Mouse (Mus musculus): ENCODE measurements around the gene Capn3. TPM values are rescaled to one million over a fixed set of nuclear protein-coding genes. Genes with fewer than 3 reads are reported as not detected.

The Capn3 gene
- total and polyA plus RNA-seq, 3 experiments = 0.09 to 0.45 (median 0.12) TPM

DNA sequence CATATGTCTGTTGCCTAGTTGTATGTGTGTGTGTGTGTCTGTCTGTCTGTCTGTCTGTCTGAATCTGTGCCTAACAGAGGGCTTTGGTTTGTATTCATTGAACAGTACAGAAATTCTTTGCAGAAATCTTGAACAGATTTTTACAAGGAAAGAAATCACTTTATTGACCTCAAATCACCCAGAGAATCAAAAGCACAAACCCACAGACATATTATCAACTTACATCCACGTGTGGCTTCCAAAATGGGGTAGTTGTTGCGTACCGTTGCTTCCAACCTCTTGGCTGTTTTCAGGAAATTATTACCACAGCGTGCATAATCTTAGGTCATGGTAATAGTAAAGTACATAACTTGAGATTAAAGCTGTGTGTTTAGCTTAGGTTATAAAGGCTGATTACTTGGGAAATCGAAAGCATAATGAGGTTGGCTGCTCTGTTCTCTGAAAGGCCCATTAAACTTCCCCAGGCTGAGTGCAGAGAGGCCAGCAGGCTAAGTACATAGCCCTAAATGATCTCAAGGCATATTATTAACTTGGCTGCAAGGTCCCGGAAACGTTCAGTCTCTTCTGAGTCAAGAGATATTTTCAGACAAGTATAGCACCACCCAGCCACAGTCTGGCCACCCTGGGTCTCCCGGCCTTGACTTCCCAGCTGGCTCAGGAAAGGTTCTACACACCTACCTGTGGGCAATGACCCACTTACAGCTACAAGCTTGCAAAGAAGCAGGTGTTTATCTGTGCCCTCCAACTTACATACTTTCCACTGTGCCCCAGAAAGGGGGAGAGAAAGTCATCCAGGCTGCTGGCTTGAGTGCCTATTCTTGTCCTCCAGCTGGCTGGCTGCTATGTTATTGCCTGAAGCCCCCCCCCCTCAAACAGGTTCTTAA, 26.9 kb downstream of the Capn3 start:
- DNase-seq = no peak

DNA sequence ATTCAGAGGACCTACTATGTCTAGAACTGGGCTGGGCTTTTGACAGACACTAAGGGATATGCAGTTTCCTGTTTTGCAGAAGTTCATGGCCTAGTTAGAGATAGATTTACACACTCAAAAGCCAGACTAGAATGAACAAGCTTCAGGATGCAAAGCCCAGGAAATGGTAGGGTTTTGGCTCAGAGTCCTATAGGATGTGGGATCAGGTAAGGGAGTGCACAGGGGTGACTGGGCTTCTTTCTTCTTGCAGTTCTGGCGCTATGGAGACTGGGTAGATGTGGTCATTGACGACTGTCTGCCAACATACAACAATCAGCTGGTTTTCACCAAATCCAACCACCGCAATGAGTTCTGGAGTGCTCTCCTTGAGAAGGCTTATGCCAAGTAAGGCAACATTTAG, 28.4 kb downstream of the Capn3 start:
- no peak for DNase-seq

DNA sequence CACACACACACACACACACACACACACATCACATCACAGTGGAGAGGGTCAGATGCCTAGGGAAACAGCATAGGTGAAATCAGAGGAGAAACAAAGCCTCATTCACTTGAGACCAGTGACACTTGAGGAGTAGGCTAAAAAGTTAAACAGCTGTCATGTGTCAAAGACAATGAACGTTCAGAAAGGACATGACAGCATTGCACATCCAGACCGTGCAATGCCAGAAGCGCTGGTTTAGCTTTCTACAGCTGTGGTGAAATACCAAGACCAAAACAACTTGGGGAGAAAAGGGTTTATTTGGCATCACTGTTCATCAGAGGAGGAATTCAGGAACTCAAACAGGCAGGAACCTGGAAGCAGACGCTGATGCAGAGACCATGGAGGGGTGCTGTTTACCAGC, 37.4 kb downstream of the Capn3 start:
- no peak for DNase-seq

DNA sequence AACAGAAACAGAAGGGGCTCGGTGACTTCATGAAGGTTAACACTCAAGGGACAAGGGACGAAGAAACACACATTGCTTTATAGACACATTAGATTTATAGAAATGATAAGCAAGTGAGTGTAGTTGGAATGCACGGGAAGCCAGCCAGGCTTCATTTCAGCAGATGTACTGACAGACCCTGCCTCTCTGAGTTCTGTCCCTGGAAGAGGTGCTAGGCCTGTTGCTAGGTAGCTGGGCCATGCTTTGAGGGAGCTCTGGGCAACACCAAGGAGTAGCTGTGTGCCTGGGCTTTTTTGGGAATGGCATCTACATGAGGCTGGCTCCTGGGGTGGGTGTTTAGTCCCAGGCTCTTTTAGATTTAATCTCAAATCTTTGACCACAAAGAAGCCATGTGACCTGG, 40.7 kb downstream of the Capn3 start:
- no peak for DNase-seq

DNA sequence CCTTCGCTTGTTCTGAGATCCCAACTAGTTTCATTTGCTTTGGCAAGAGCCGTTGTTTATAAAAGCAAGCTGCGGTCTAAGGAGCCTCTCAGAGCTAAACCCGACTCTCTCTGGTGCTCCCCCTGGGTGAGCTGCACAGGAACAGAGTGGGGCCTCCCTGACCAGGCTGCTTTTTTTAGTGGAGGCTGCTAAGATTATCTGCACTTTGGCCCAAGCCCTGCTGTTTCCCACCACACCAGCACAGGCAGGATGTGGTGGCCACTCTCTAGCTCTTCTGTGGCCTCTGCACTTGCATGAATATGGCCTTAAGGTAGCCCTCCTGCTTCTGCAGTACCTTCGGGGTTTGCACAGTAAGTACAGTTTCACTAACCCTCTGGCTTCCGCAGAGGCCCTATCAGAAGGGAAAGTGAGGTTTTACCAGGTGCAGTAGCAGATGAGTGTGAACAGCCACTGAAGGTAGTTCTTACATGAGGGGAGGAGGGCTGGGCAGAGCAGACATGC, 44.2 kb downstream of the Capn3 start:
- DNase-seq = no peak

DNA sequence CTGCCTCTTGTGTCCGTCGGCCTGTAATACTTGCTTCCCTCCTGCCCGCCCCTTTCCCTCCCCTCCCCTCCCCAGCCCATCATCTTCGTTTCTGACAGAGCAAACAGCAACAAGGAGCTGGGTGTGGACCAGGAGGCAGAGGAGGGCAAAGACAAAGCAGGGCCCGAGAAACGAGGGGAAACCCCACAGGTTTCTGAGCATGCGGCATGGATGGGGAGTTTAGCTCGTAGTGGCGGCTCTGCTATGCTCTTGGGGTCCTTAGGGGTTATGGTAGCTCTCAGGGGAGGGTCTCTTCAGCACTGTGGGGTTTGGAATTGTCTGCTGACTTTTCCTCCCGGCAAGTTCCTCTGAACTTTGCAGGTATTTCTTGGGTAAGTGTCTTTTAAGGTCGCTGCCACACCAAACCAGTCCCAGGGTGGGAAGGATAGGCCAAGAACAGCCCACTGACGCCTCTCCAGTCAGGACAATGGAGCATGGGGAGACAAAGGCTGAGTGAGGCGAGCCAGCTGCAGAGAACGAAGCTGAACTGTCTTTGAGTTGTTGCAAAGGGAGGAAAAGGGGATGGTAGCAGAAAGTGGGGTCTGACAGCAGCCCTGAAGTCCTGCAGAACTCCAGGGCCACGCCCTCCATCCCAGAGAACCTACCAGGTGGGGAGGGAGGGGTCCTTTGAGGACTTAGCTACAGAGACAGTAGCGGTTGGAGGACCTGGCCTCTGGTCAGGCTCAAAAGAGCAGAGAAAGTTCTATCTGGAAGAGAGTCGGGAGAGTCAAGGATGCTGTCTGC, 45.5 kb downstream of the Capn3 start:
- DNase-seq = no peak

DNA sequence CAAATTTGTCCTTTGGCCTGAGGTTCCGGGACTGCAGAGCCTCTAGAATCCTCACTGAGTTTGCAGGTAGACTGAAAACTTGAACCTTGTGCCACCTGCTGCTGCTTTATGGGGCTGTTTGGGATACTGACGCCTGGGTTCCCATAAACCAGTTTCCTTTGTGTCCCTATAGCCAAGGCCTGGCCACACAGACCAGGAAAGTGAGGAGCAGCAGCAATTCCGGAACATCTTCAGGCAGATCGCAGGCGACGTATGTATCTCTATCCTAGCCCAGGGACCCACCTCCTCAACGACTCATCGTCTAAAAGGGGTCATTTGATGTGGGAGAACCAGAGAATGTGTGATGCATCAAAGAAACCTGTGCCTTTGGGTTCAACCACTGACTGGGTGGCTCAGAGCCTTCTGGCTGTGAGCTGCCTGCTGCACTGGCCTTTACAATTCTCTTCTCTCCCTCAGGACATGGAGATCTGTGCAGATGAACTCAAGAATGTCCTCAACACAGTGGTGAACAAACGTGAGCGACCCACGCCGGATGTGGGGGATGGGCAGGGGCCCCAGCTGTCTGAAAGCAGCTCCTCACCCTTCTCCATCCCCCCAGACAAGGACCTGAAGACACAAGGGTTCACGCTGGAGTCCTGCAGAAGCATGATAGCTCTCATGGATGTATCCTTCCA, 46.2 kb downstream of the Capn3 start:
- no peak for DNase-seq

DNA sequence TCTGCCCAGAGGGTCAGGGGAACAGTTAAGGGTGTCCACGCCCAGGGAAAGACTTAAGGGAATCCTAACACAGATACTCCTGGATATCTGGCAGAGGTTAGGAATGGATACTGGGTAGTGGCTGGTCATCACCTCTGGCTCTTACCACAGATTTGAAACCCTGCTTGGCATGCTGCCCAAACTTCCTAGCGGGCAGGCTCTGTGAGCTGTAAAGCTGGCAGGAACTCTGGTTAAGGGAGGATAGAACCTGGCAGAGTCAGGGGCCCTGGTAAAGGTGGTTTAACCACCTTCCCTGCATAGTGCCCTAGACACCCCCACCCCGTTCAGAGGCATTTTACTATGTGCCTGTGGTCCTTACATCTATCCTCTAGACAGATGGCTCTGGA, 46.8 kb downstream of the Capn3 start:
- DNase-seq = peak; percentile 41

DNA sequence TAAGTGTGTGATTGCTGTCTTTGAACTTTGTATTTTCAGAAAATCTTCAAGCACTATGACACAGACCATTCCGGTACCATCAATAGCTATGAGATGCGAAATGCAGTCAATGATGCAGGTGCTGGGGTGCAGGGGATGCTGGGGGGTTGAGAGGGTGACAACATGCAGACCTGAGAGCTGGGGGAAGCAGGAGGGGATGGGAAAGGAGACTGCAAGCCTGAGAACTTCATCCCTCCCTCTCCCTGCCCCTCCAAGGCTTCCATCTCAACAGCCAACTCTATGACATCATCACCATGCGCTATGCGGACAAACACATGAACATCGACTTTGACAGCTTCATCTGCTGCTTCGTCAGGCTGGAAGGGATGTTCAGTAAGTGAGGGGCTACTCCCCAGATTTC, 47.3 kb downstream of the Capn3 start:
- no peak for DNase-seq

DNA sequence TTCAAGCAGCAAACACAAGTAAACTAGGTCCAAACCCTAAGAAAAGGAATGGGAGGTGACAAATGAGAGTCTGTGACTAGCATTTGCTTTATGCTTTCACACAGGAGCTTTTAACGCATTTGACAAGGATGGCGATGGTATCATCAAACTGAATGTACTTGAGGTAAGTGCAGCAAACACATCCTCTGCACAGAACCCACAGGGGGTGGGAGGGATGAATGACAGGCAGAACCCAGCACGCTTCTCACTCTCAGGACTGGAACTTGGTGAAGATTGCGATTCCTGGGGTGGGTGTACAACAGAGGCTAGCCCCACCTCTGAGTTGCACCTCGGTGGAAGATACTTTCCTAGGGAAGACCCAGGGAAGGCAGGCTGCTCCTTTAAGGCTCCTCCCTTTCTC, 48.2 kb downstream of the Capn3 start:
- no peak for DNase-seq

DNA sequence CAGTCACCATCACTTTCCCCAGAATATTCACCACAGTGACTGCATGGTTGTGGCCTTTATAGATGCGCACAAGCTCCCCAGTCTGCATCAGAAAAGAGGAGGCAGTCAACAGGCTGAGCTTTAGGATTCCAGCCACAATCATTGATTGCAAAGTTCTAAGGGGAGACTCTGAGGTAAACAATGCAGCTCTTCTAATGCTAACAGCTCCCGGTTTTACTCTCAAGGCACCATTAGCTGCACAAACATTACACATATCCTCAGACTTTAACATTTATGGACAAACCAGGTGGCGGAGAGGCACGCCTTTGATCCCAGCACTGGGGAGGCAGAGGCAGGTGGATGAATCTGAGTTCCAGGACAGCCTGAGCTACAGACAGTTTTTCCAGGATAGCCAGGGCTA, 58.4 kb downstream of the Capn3 start:
- no peak for DNase-seq

DNA sequence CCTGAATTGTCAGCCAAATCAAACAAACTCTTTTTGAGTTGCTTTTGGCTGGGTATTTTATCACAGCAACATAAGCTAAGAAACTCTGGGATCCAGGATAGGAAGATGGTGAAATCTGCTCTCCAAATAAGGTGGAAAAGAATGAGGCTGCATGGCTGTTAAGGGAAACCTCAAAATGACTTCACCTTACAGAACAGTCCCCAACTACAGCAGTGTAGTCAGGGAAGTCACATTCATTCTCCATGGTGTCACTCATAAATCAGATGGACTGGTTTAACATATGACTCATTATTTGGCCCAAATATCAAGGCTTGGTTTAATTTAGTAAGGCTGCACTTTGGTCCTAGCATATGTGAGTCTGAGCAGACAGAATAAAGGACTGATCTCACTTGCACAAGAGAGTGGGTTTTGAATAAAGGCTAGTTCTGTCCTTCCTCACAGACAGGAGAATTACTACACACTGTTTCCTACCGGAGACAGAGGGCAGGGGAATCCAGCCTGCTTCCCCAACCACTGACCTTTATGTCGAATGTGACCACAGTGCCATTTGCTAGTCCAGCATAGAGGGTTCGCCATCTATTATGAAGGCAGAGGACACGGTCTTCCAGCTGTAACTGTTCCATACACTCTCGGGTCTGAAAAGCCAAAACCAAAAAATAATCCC, 62.9 kb downstream of the Capn3 start:
- DNase-seq = peak; percentile 45

DNA sequence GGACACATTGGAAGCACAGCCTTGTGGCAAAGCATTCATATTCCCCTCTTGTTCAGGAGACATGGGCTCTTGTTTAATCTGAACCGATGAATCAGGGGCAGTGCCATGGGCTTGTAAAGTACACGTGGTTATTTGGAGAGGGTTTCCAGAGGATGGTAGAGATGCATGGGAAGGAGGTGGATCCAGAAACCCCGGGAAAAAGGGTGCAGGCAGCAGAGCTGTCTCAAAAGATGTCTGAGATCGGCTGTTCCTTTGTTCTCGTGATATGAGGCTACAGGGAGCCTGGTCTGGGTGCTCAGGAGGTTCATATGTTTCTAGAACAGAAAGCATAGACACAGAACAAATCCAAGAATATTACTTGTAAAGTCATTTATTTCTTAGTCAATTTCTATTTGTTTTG, 71.0 kb downstream of the Capn3 start:
- no peak for DNase-seq

DNA sequence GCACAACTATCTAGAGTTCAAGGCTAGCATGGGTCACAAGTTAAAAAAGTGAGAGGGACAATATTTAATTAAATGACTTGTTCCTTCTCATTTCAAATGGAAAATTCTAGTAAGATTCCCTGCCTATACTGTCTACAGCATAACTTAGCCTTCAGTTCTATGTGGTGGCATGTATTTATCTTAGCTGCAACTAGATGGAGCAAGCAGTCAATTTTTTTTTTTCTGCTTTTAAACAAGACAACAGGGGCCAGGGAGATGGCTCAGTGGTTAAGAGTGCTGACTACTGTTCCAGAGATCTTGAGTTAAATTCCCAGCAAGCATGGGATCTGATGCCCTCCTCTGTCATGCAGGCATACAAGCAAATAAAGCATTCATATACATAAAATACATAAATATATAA, 73.7 kb downstream of the Capn3 start:
- no peak for DNase-seq

DNA sequence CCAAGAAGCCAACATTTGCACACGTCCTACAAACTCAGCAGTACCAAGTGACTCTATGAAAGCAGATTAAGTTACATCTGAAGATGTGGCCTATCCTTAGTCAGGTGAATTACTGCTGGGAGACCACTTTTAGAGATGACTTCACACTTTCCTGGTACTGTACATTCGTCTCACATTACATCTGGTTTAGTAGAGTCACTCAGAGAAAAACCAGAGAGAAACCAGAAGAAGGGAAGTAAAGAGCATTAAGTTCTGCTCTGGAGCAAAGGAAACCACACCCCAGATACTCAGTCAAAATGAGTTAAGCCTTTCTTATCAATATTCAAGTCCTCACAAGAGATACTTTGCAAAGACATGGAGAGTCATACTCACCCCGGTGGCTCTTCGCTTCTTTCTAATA, 75.4 kb downstream of the Capn3 start:
- no peak for DNase-seq

DNA sequence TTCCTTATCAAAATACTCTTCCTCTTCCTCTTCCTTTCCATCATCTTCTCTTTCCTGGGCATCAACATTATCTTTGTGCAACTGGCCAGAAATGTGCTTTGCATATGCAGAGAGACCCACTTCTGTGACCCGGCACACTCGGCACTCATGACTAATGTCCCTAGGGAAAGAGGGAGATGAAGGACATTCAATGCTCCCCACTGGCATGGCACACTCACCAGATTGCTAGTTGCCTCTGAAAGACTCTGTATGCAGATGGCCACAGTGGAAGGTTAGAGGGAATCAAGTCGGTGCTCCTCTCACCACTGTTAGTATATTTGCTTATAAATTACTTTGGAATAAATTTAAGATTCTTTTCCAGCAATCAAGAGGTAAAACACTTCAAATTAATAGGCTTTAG, 83.5 kb downstream of the Capn3 start:
- DNase-seq = peak; percentile 47

DNA sequence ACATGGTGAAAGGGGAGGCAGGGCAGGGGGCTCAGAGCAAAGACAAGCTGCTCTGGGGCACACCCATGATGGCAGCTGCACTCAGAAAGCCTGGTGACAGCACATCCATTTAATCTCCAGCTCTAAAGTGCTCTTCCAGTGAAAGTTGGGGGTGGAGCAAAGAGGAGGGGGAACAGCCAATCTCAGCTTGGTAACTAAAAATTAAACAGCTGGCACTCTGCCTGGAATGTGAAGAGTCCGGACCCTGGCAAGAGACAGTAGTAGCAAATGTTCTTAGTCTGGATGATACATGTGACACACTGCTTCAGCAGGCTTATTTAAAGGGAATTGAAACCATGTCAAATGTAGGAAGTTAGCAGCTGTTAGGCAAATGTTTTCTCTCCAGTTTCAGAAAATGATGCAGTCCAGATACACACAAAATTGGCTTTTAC, 84.0 kb downstream of the Capn3 start:
- DNase-seq = peak; percentile 77

DNA sequence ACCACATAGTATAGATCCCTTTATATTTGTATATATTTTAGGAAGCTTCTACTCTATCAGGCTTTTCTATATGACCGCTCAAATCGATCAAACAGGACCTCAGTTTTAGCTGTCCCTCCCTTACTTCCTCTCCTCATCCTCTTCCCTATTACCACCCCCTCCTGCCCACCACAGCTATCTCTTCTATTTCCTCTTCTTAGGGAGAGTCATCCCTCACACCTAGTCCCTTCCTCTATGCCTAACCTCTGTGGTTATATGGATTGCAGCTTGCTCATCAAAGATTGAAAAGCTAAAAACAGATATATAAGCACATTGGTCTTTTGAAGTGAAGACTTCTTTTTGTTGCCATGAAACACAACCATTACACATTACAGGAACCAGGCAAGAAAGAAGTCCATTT, 88.9 kb downstream of the Capn3 start:
- no peak for DNase-seq
